Mouse (Mus musculus) cerebellum, adult (tissue): Measurements from ENCODE around the gene Sec11a.
"Not testable (repeated sequence)": the region's sequence is repeated elsewhere in the genome, so short reads cannot be mapped to it uniquely, and the experiment has no call there.

Experiments
- ATAC-seq: cut with Nextera tagmentation; 2 replicates; pipeline ENCODE4 v1.9.2; 2017; ENCODE audit warnings: mild to moderate bottlenecking, moderate library complexity, mixed read lengths; ENCODE audit not compliant: insufficient number of reproducible peaks, low FRiP score, low TSS enrichment

The Sec11a gene

GRCm38 (mm10) chr7:80962799-80963198 is 15.2 kb upstream of the Sec11a start:
- ATAC-seq: no peak

GRCm38 (mm10) chr7:80959003-80959402 is 11.4 kb upstream of the Sec11a start:
- no peak for ATAC-seq

- no peak for ATAC-seq
Observed at GRCm38 (mm10) chr7:80956891-80957290, 9.3 kb upstream of the Sec11a start.

GRCm38 (mm10) chr7:80954251-80954650 is 6.7 kb upstream of the Sec11a start:
- no peak for ATAC-seq

- ATAC-seq: no peak
Observed at GRCm38 (mm10) chr7:80952140-80952539, 4.6 kb upstream of the Sec11a start.

- no peak for ATAC-seq
Observed at GRCm38 (mm10) chr7:80951461-80951860, 3.9 kb upstream of the Sec11a start.

- no peak for ATAC-seq
Observed at GRCm38 (mm10) chr7:80939808-80940207, 7.8 kb downstream of the Sec11a start.

- ATAC-seq: not testable (repeated sequence)
Observed at GRCm38 (mm10) chr7:80937304-80937666, 10.3 kb downstream of the Sec11a start.

- ATAC-seq: not testable (repeated sequence)
Observed at GRCm38 (mm10) chr7:80936617-80937303, 10.8 kb downstream of the Sec11a start.

GRCm38 (mm10) chr7:80935834-80936233 is 11.7 kb downstream of the Sec11a start:
- ATAC-seq: no peak

- ATAC-seq: no peak
Observed at GRCm38 (mm10) chr7:80932777-80933176, 14.8 kb downstream of the Sec11a start.

- ATAC-seq: no peak
Observed at GRCm38 (mm10) chr7:80931618-80932207, 15.9 kb downstream of the Sec11a start.

GRCm38 (mm10) chr7:80923165-80923564 is 24.4 kb downstream of the Sec11a start:
- ATAC-seq: no peak

GRCm38 (mm10) chr7:80919647-80920008 is 28.0 kb downstream of the Sec11a start:
- no peak for ATAC-seq

GRCm38 (mm10) chr7:80918982-80919646 is 28.5 kb downstream of the Sec11a start:
- no peak for ATAC-seq

- no peak for ATAC-seq
Observed at GRCm38 (mm10) chr7:80917916-80918465, 29.6 kb downstream of the Sec11a start.

GRCm38 (mm10) chr7:80912496-80912895 is 35.1 kb downstream of the Sec11a start:
- no peak for ATAC-seq

- ATAC-seq: no peak
Observed at GRCm38 (mm10) chr7:80911053-80911452, 36.5 kb downstream of the Sec11a start.

GRCm38 (mm10) chr7:80904921-80905515 is 42.6 kb downstream of the Sec11a start, which contains the start of gene Nmb:
Gene Nmb, minus strand, starts transcription at chr7:80905076.
- no peak for ATAC-seq

GRCm38 (mm10) chr7:80903625-80904422 is 43.8 kb downstream of the Sec11a start:
- no peak for ATAC-seq
